Mouse (Mus musculus): ENCODE results near the gene Pdzd3.

Gene Pdzd3

GRCm38 (mm10) chr9:44200458-44200857, 50.8 kb downstream of the Pdzd3 start:
- no peak for DNase-seq (ENCODE audit: low spot score in 2 of 2)

GRCm38 (mm10) chr9:44199580-44199979, 51.7 kb downstream of the Pdzd3 start:
- no peak for DNase-seq (ENCODE audit: low spot score in 2 of 2)

GRCm38 (mm10) chr9:44199166-44199565, 52.1 kb downstream of the Pdzd3 start:
- no peak for DNase-seq (ENCODE audit: low spot score in 2 of 2)

Data from frontal cortex, postnatal 14 days (tissue).